Mouse (Mus musculus) MEL (cell line): Measurements from ENCODE around the gene Slc17a5. TPM values are rescaled to one million over a fixed set of nuclear protein-coding genes. Genes with fewer than 3 reads are reported as not detected.
"Not testable (repeated sequence)": the region's sequence is repeated elsewhere in the genome, so short reads cannot be mapped to it uniquely, and the experiment has no call there.

ENCODE experiments used
- DNase-seq: peaks from one replicate; pipeline ENCODE4 v3.0.0; 2011; ENCODE audit warnings: low read depth, low spot score
- H3K27ac ChIP-seq: 2 replicates; pipeline ENCODE4 v1.5.1; 2012; ENCODE audit warnings: low read depth, mild to moderate bottlenecking, control low read depth, low read length, moderate library complexity; ENCODE audit not compliant: control insufficient read depth
- H3K27me3 ChIP-seq, 2 experiments: fragments of 150-350 bp in 1 of 2; sonication (generic) in 1 of 2; 2 replicates each; pipeline ENCODE4 v1.6.1; 2012; ENCODE audit warnings: low read length in 2 of 2, mild to moderate bottlenecking in 2 of 2, improper control_type of control experiment in 1 of 2, moderate library complexity in 1 of 2; ENCODE audit not compliant: insufficient read depth in 2 of 2, control insufficient read depth in 1 of 2
- H3K36me3 ChIP-seq, 2 experiments: 2 replicates each; pipeline ENCODE4 v1.6.1; 2012 to 2014; ENCODE audit warnings: low read length in 2 of 2, improper control_type of control experiment in 1 of 2, inconsistent platforms in 1 of 2, mild to moderate bottlenecking in 1 of 2; ENCODE audit not compliant: insufficient read depth in 2 of 2, control insufficient read depth in 1 of 2
- H3K4me1 ChIP-seq, 2 experiments: fragments of 150-350 bp in 1 of 2; sonication (generic) in 1 of 2; 2 replicates each; pipeline ENCODE4 v1.6.1; 2012; ENCODE audit warnings: low read length in 2 of 2, improper control_type of control experiment in 1 of 2, mild to moderate bottlenecking in 1 of 2; ENCODE audit not compliant: insufficient read depth in 2 of 2, control insufficient read depth in 1 of 2
- H3K4me3 ChIP-seq, 2 experiments: fragments of 150-350 bp in 1 of 2; sonication (generic) in 1 of 2; 2 replicates each; pipeline ENCODE4 v1.5.1; 2012; ENCODE audit warnings: low read depth in 2 of 2, low read length in 2 of 2, mild to moderate bottlenecking in 2 of 2, moderate library complexity in 2 of 2, control low read depth in 1 of 2, improper control_type of control experiment in 1 of 2; ENCODE audit not compliant: control insufficient read depth in 1 of 2, insufficient read depth in 1 of 2
- H3K79me2 ChIP-seq: 2 replicates; pipeline ENCODE4 v1.6.1; 2012; ENCODE audit warnings: mild to moderate bottlenecking, low read length, moderate library complexity; ENCODE audit not compliant: control insufficient read depth, poor library complexity, insufficient read depth
- H3K9ac ChIP-seq: 2 replicates; pipeline ENCODE4 v1.6.1; 2012; ENCODE audit warnings: low read depth, mild to moderate bottlenecking, control low read depth, low read length, moderate library complexity; ENCODE audit not compliant: control insufficient read depth, poor library complexity, severe bottlenecking
- H3K9me3 ChIP-seq: fragments of 150-350 bp; sonication (generic); replicated peaks from 2 replicates; pipeline ENCODE4 v1.6.1; 2012; ENCODE audit warnings: mild to moderate bottlenecking, low read length, improper control_type of control experiment, moderate library complexity; ENCODE audit not compliant: insufficient read depth
- HCFC1 ChIP-seq: IDR thresholded peaks from 2 replicates; pipeline ENCODE4 v1.6.1; 2012; ENCODE audit warnings: low read depth, mild to moderate bottlenecking, inconsistent platforms, low read length, improper control_type of control experiment, moderate library complexity
- JUND ChIP-seq: IDR thresholded peaks from 2 replicates; pipeline ENCODE4 v1.6.1; 2011; ENCODE audit warnings: low read depth, mild to moderate bottlenecking, improper control_type of control experiment, low read length
- KAT2A ChIP-seq: conservative IDR thresholded peaks from 2 replicates; pipeline ENCODE4 v1.6.1; 2012; ENCODE audit warnings: low read depth, low read length, improper control_type of control experiment, inconsistent platforms
- MAX ChIP-seq: IDR thresholded peaks from 2 replicates; pipeline ENCODE4 v1.6.1; 2011; ENCODE audit warnings: low read length, improper control_type of control experiment
- MXI1 ChIP-seq: IDR thresholded peaks from 2 replicates; pipeline ENCODE4 v1.6.1; 2011; ENCODE audit warnings: mild to moderate bottlenecking, low read depth, low read length, improper control_type of control experiment
- MYC ChIP-seq: IDR thresholded peaks from 2 replicates; pipeline ENCODE4 v1.6.1; 2011; ENCODE audit warnings: low read depth, mild to moderate bottlenecking, low read length, improper control_type of control experiment, moderate library complexity
- POLR2A ChIP-seq, 2 experiments: IDR thresholded peaks; 2 replicates each; pipeline ENCODE4 v1.6.1; 2011 to 2012; ENCODE audit warnings: low read length in 2 of 2, mild to moderate bottlenecking in 2 of 2, control low read depth in 1 of 2, improper control_type of control experiment in 1 of 2, low read depth in 1 of 2, moderate library complexity in 1 of 2; ENCODE audit not compliant: control insufficient read depth in 1 of 2, insufficient read depth in 1 of 2, poor library complexity in 1 of 2
- SMC3 ChIP-seq: IDR thresholded peaks from 2 replicates; pipeline ENCODE4 v1.6.1; 2011; ENCODE audit warnings: low read depth, low read length, improper control_type of control experiment
- TBP ChIP-seq: IDR thresholded peaks from 2 replicates; pipeline ENCODE4 v1.8.0; 2011; ENCODE audit warnings: low read depth, low read length, improper control_type of control experiment
- ZKSCAN1 ChIP-seq: IDR thresholded peaks from 2 replicates; pipeline ENCODE4 v1.6.1; 2012; ENCODE audit warnings: low read depth, mild to moderate bottlenecking, inconsistent platforms, low read length, improper control_type of control experiment, moderate library complexity
- ZNF384 ChIP-seq: IDR thresholded peaks from 2 replicates; pipeline ENCODE4 v1.6.1; 2012; ENCODE audit warnings: low read depth, mild to moderate bottlenecking, inconsistent platforms, low read length, improper control_type of control experiment
- polyA plus RNA-seq, 2 experiments: library from polyadenylated mRNA; stranded (reverse) in 1 of 2; unstranded in 1 of 2; fragments of >175 nt in 1 of 2; fragments of >200 nt in 1 of 2; gene quantifications; 2 replicates each; pipeline versions ENCODE4 v1.2.1 to v1.2.4; 2012; ENCODE audit warnings: low replicate concordance in 2 of 2, low read depth in 1 of 2; ENCODE audit not compliant: insufficient read length in 2 of 2, insufficient read depth in 1 of 2, missing spikeins in 1 of 2
- total RNA-seq: library from RNA; depleted of rRNA; stranded (reverse); fragments of 300-350 nt; gene quantifications from 2 replicates; pipeline ENCODE4 v1.2.3, GENCODE M21; 2012

Gene Slc17a5
- total and polyA plus RNA-seq, 3 experiments: 3.5 to 4.1 TPM; not detected in 1

GRCm38 (mm10) chr9:78520780-78521601, 66.8 kb downstream of the Slc17a5 start:
- DNase-seq: peak; percentile 46
- TF ChIP-seq MAX (peak; percentile 84), POLR2A (IDR thresholded peaks at IDR 0.05; ENCODE audit: control insufficient read depth in 1 of 2, insufficient read depth in 1 of 2, low read depth in 1 of 2, low read length in 2 of 2, poor library complexity in 1 of 2) (0 out of 4 replicates have a peak, but pooled peaks of 1 of the 2 experiments have one; percentile 26), ZNF384 (no peak), MXI1 (peak; percentile 89), MYC (peak; percentile 79; the same call in 1 of the 2 replicates)
- peak overlapping the region; percentile 53 to 58 for H3K4me3 ChIP-seq
- H3K27me3 ChIP-seq: no peaks in the 10 kb centered on the region
- peaks cover 0 to 5% of the 10 kb centered on the region in 2 experiments; a peak in 2 of 4 replicates for H3K36me3 ChIP-seq
- H3K9me3 ChIP-seq: no peaks in the 10 kb centered on the region
- peak overlapping the region; percentile 60 for H3K9ac ChIP-seq
- H3K4me1 ChIP-seq: peaks cover 0 to 8% of the 10 kb centered on the region in 2 experiments; a peak in 2 of 4 replicates
- H3K27ac ChIP-seq: no peak overlapping the region
- H3K79me2 ChIP-seq: no peaks in the 10 kb centered on the region; the same call in 1 of the 2 replicates

- TF ChIP-seq MXI1 (no peak), HCFC1 (no peak), KAT2A (no peak), ZKSCAN1 (no peak), JUND (no peak)
- no peak overlapping the region for H3K27ac ChIP-seq
- H3K27me3 ChIP-seq: no peaks in the 10 kb centered on the region
- peaks cover 0 to 5% of the 10 kb centered on the region in 2 experiments; a peak in 2 of 4 replicates for H3K36me3 ChIP-seq
- no peaks in the 10 kb centered on the region; the same call in 1 of the 2 replicates for H3K79me2 ChIP-seq
- DNase-seq: peak; percentile 25
- peaks cover 2 to 11% of the 10 kb centered on the region in 2 experiments; a peak in 3 of 4 replicates for H3K4me1 ChIP-seq
- H3K9me3 ChIP-seq: no peaks in the 10 kb centered on the region
- peak overlapping the region; percentile 60 for H3K9ac ChIP-seq
- H3K4me3 ChIP-seq: peak overlapping the region; percentile 53 to 58
Measured at GRCm38 (mm10) chr9:78520127-78520779, 67.6 kb downstream of the Slc17a5 start.

- H3K79me2 ChIP-seq, H3K4me3 ChIP-seq, H3K9me3 ChIP-seq, H3K27me3 ChIP-seq, H3K27ac ChIP-seq, H3K9ac ChIP-seq, DNase-seq, H3K36me3 ChIP-seq: not testable (repeated sequence)
- peaks cover 2 to 11% of the 10 kb centered on the region in 2 experiments; a peak in 3 of 4 replicates for H3K4me1 ChIP-seq
- peak; percentile 93 for TF ChIP-seq TBP
- peak; percentile 9; the same call in 1 of the 2 replicates for TF ChIP-seq SMC3
Measured at GRCm38 (mm10) chr9:78517237-78517636, 70.6 kb downstream of the Slc17a5 start.
